Mouse (Mus musculus) midbrain, postnatal 0 days (tissue): ENCODE measurements around the gene Wfdc12. TPM values are rescaled to one million over a fixed set of nuclear protein-coding genes. Genes with fewer than 3 reads are reported as not detected.

Experiments used
- ATAC-seq: fragments of 200-750 bp; cut with Nextera tagmentation; 2 replicates; pipeline ENCODE4 v1.8.0; 2017; ENCODE audit warnings: moderate number of reproducible peaks, mild to moderate bottlenecking, moderate TSS enrichment, moderate library complexity; ENCODE audit not compliant: low FRiP score
- DNase-seq: peaks from one replicate; pipeline ENCODE4 v3.0.0-alpha.2; 2015; ENCODE audit warnings: low spot score
- H3K27ac ChIP-seq: fragments of 300-500 bp; sonication (generic); 2 replicates; pipeline ENCODE4 v1.5.1; 2014; ENCODE audit warnings: low read depth, mild to moderate bottlenecking, low read length, mixed read lengths
- H3K27me3 ChIP-seq: fragments of 300-500 bp; sonication (generic); 2 replicates; pipeline ENCODE4 v1.6.1; 2014; ENCODE audit warnings: low read length, control low read depth, mixed read lengths; ENCODE audit not compliant: insufficient read depth
- H3K36me3 ChIP-seq: fragments of 300-500 bp; sonication (generic); 2 replicates; pipeline ENCODE4 v1.6.1; 2014; ENCODE audit warnings: low read length, control low read depth, mixed read lengths; ENCODE audit not compliant: insufficient read depth
- H3K4me1 ChIP-seq: fragments of 300-500 bp; sonication (generic); 2 replicates; pipeline ENCODE4 v1.6.1; 2014; ENCODE audit warnings: mild to moderate bottlenecking, control low read depth, antibody characterized with exemption, low read length, mixed read lengths; ENCODE audit not compliant: insufficient read depth
- H3K4me2 ChIP-seq: fragments of 300-500 bp; sonication (generic); 2 replicates; pipeline ENCODE4 v1.6.1; 2014; ENCODE audit warnings: low read depth, mild to moderate bottlenecking, low read length, mixed read lengths; ENCODE audit not compliant: poor library complexity, severe bottlenecking
- H3K4me3 ChIP-seq: fragments of 300-500 bp; sonication (generic); 2 replicates; pipeline ENCODE4 v1.5.1; 2014; ENCODE audit warnings: low read depth, mild to moderate bottlenecking, low read length, moderate library complexity
- H3K9ac ChIP-seq: fragments of 300-500 bp; sonication (generic); replicated peaks from 2 replicates; pipeline ENCODE4 v1.6.1; 2014; ENCODE audit warnings: mild to moderate bottlenecking, low read length, moderate library complexity, mixed read lengths; ENCODE audit not compliant: poor library complexity, severe bottlenecking
- H3K9me3 ChIP-seq: fragments of 300-500 bp; sonication (generic); 2 replicates; pipeline ENCODE4 v1.6.1; 2016; ENCODE audit warnings: low read length, control low read depth
- CTCF ChIP-seq: IDR thresholded peaks from 2 replicates; pipeline ENCODE4 v1.5.1; 2016; ENCODE audit warnings: antibody characterized with exemption, mild to moderate bottlenecking
- WGBS: fragments of 180-500 bp; shearing (Covaris S2); extraction: QIAGEN DNeasy Blood & Tissue Kit; methylation state at CpG from one replicate; pipeline ENCODE4 v1.1.7; 2014; 5-methylcytosine and 5-hydroxymethylcytosine counted together
- polyA plus RNA-seq: library from polyadenylated mRNA; unstranded; fragments of >200 nt; fragmentation: Nextera tagmentation; extraction: Ambion mirVana; gene quantifications from 2 replicates; pipeline ENCODE4 v1.2.1, GENCODE M21; 2015
- total RNA-seq: library from RNA; depleted of rRNA; stranded (reverse); fragments of >200 nt; gene quantifications from 2 replicates; pipeline ENCODE4 v1.2.3, GENCODE M21; 2014

The Wfdc12 gene
- total and polyA plus RNA-seq, 2 experiments from 2014 or later = not detected

- 89% methylated on average over 5 of the region's 5 CpGs for WGBS
- no peak for DNase-seq
- Histone ChIP-seq H3K36me3 (no peaks in the 10 kb centered on the region), H3K4me3 (no peak overlapping the region), H3K9me3 (no peaks in the 10 kb centered on the region), H3K27ac (no peak overlapping the region), H3K4me2 (no peak overlapping the region), H3K4me1 (no peaks in the 10 kb centered on the region), H3K27me3 (no peaks in the 10 kb centered on the region), H3K9ac (no peak overlapping the region)
- ATAC-seq = no peak
- no peak for TF ChIP-seq CTCF
These were observed 5.7 kb upstream of the Wfdc12 start for GRCm38 (mm10) chr2:164195971-164196699.

- H3K27me3 ChIP-seq = no peaks in the 10 kb centered on the region
- no peak overlapping the region for H3K4me3 ChIP-seq
- no peak overlapping the region for H3K27ac ChIP-seq
- no peak for DNase-seq
- no peaks in the 10 kb centered on the region for H3K9me3 ChIP-seq
- no peak for ATAC-seq
- H3K36me3 ChIP-seq = no peaks in the 10 kb centered on the region
- H3K9ac ChIP-seq = no peak overlapping the region
- H3K4me2 ChIP-seq = no peak overlapping the region
- H3K4me1 ChIP-seq = no peaks in the 10 kb centered on the region
- 82% methylated on average over 5 of the region's 5 CpGs for WGBS
- TF ChIP-seq CTCF = no peak
These were observed 4.7 kb upstream of the Wfdc12 start for GRCm38 (mm10) chr2:164194959-164195630.

GRCm38 (mm10) chr2:164192279-164192678 lies 1.9 kb upstream of the Wfdc12 start:
- DNase-seq = no peak
- Histone ChIP-seq H3K27ac (no peak overlapping the region), H3K9me3 (no peaks in the 10 kb centered on the region), H3K9ac (no peak overlapping the region), H3K4me2 (no peak overlapping the region), H3K4me3 (no peak overlapping the region), H3K4me1 (no peaks in the 10 kb centered on the region), H3K27me3 (no peaks in the 10 kb centered on the region), H3K36me3 (no peaks in the 10 kb centered on the region)
- ATAC-seq = no peak
- TF ChIP-seq CTCF = no peak

- no peaks in the 10 kb centered on the region for H3K27me3 ChIP-seq
- WGBS = 29% methylated on average over 5 of the region's 5 CpGs
- peak; percentile 53 for TF ChIP-seq CTCF
- no peaks in the 10 kb centered on the region for H3K4me1 ChIP-seq
- ATAC-seq = no peak
- H3K4me3 ChIP-seq = no peak overlapping the region
- H3K9ac ChIP-seq = no peak overlapping the region
- no peak overlapping the region for H3K27ac ChIP-seq
- DNase-seq = no peak
- no peaks in the 10 kb centered on the region for H3K9me3 ChIP-seq
- no peak overlapping the region for H3K4me2 ChIP-seq
- H3K36me3 ChIP-seq = no peaks in the 10 kb centered on the region
These were observed 1.7 kb downstream of the Wfdc12 start for GRCm38 (mm10) chr2:164188722-164189121.

GRCm38 (mm10) chr2:164184145-164184719 lies 6.2 kb downstream of the Wfdc12 start:
- no peak overlapping the region for H3K27ac ChIP-seq
- no peak for TF ChIP-seq CTCF
- no peaks in the 10 kb centered on the region for H3K9me3 ChIP-seq
- H3K9ac ChIP-seq = no peak overlapping the region
- DNase-seq = no peak
- H3K27me3 ChIP-seq = no peaks in the 10 kb centered on the region
- 30% methylated on average over 9 of the region's 9 CpGs for WGBS
- H3K4me3 ChIP-seq = no peak overlapping the region
- no peaks in the 10 kb centered on the region for H3K36me3 ChIP-seq
- H3K4me2 ChIP-seq = no peak overlapping the region
- no peaks in the 10 kb centered on the region for H3K4me1 ChIP-seq
- no peak for ATAC-seq

GRCm38 (mm10) chr2:164183340-164183739 lies 7.1 kb downstream of the Wfdc12 start:
- Histone ChIP-seq H3K4me1 (no peaks in the 10 kb centered on the region), H3K27me3 (no peaks in the 10 kb centered on the region), H3K9ac (no peak overlapping the region), H3K9me3 (no peaks in the 10 kb centered on the region), H3K4me3 (no peak overlapping the region), H3K36me3 (no peaks in the 10 kb centered on the region), H3K4me2 (no peak overlapping the region), H3K27ac (no peak overlapping the region)
- WGBS = 70% methylated on average over 9 of the region's 9 CpGs
- DNase-seq (no peak), ATAC-seq (no peak)
- no peak for TF ChIP-seq CTCF
